Mouse (Mus musculus) olfactory bulb, adult 2 months (tissue): ENCODE measurements around the gene Cela3a.

Source experiments
- CTCF ChIP-seq: fragments of 200-500 bp; IDR thresholded peaks from 2 replicates; pipeline ENCODE4 v1.5.1; 2012; ENCODE audit warnings: low read depth, mild to moderate bottlenecking, low read length, moderate library complexity; ENCODE audit not compliant: insufficient read depth
- POLR2A ChIP-seq: fragments of 200-500 bp; IDR thresholded peaks from 2 replicates; pipeline ENCODE4 v1.6.1; 2012; ENCODE audit warnings: mild to moderate bottlenecking, low read depth, low read length, moderate library complexity; ENCODE audit not compliant: insufficient read depth

- no peak for TF ChIP-seq CTCF
- TF ChIP-seq POLR2A, result no peak
Observed at GRCm38 (mm10) chr4:137369954-137370750, 39.4 kb downstream of the Cela3a start.
